Mouse (Mus musculus) right cerebral cortex, adult 18-20 months (tissue): ENCODE measurements around the gene Pds5a.

ENCODE experiments used
- DNase-seq: peaks from one replicate; pipeline ENCODE4 v3.0.0; 2022; ENCODE audit warnings: mixed read lengths

Gene Pds5a

DNA sequence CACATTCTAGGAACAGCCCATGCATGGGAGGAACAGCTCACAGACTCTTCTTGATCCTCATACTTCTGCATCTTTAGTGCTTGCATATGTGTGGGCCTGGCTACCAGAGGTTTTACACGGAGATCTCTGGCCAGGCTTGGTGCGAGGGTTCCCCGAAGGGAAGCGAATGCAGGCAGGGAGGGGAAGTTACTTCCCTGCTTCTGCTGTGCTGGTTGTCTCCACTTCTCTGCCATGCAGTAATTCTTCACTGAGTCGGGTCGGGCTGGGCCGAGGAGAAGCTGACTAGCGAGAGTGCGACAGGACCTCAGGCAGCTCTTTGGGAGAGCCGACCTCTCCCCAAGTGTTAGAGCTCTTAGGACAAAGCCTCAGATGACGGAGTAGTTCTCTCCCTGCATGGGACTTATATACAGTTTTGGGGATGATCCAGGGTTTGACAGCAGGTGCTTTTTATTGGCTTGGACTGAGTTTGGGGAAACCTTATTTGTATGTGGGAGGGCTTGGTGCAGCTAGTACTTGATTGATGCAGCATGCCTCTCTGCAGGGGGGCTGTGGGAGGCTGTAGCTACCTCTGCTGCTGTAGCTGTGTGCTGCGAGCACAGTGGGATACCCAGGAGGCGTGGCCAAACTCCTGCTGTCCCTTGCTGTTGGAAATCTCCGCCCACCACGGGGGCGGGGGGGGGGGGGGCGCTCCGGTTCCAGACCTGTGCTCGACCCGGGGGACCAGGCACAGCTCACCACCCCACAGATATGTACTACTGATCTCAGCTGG, 136.8 kb downstream of the Pds5a start:
- no peak for DNase-seq

DNA sequence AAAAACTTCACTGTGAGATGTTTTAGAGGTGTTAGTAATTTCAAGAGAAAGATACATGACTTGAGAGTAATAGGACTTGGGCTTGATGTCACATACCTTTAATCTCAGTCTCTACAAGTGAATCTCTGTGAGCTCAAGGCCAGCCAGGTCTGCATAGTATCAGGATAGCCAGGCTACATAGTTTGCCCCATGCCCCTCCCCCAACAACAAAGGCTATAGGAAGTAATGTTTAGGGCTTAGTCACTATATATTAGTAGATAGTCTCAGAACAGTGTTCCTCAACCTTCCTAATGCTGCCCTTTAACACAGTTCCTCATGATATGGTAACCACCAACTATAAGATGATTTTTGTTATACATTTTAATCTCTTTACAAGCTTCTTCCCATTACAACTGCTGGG, 141.0 kb downstream of the Pds5a start:
- no peak for DNase-seq
